Mouse (Mus musculus) lung, postnatal 0 days (tissue): Measurements from ENCODE around the gene Pard3.

Source experiments
- CTCF ChIP-seq: IDR thresholded peaks from 2 replicates; pipeline ENCODE4 v1.5.1; 2016; ENCODE audit warnings: antibody characterized with exemption, mild to moderate bottlenecking
- EP300 ChIP-seq: IDR thresholded peaks from 2 replicates; pipeline ENCODE4 v1.6.1; 2016; ENCODE audit warnings: antibody characterized with exemption, mild to moderate bottlenecking, control low read depth

DNA sequence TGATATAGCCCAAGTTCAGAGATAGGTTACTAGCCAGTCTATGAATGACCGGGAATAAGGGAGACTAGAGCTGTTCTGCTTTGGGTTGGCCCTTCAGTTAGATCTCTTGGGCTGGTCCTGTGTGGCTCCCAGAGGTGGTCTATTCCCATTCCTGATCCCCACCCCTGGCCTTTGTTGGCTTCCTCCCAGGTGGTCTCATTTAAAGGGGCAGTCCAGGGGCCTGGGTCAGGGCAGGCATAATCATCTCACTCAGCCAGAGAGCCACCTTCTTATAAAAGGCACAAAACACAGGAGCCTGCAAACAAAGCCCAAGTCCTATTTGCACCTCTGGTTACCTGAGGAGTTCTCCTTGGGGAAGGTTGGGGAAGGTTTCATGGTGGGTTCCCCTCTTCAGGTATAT is 447.6 kb downstream of the Pard3 start:
- TF ChIP-seq CTCF (no peak), EP300 (no peak)
